Mouse (Mus musculus): ENCODE data around the gene Heatr4. TPM values are rescaled to one million over a fixed set of nuclear protein-coding genes. Genes with fewer than 3 reads are reported as not detected.

The Heatr4 gene
- not detected in 2 replicates for polyA plus RNA-seq (2012; rRNA removed)

GRCm38 (mm10) chr12:83984752-83985151, at the start of gene Heatr4:
Heatr4 (minus strand) TSS chr12:83984852.

GRCm38 (mm10) chr12:84009171-84009965, 24.7 kb upstream of the Heatr4 start, which contains the start of gene Acot1:
Acot1 (plus strand) TSS chr12:84009490.

DNA sequence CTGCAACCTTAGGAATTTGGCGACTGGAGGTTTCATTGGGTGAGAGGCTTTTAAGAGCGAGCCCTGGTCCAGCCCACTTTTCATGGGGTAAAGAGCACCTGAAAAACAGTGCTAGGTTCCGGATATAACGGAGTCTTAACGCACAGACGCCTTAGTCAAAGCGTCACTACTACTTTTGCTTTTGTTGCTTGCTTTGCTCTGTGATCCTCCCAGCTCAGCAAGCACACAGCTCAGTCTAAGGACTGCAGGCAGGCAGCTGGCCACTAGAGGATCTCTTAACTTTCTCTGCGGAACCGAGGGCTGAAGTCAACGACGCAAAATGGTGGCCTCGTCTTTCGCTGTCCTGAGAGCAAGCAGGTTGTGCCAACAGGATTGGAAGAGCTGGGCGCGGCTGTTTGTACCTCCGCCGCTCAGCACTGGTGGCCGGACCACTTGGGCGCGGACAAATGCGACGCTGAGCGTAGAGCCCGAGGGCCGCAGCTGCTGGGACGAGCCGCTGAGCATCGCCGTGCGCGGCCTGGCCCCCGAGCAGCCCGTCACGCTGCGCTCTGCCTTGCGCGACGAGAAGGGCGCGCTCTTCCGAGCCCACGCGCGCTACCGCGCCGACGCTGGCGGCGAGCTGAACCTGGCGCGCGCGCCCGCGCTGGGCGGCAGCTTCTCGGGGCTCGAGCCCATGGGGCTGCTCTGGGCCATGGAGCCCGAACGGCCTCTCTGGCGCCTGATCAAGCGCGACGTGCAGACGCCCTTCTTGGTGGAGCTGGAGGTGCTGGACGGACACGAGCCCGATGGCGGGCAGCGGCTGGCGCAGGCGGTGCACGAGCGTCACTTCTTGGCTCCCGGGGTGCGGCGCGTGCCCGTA, 3.2 kb upstream of the Heatr4 start, which contains the start of gene Acot2:
Gene Acot2, plus strand, starts transcription at position 279 of the 859 bp plus-strand sequence.

DNA sequence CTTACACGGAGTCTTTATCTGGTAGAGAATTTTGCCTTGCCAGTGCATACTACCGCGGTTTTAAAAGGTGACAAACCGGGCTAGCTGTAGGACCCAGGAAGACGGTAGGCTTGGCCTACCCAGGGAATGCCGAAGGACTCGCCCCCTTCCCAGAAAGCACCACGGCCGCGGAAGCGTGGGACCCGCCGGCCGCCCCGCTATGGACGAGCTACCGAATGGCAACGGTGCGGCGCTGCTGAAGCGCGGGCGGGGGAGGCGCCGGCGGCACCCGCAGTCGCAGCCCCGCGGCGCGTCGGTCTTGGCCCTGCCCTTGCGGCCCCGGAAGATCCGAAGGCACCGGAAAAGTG, 34.2 kb downstream of the Heatr4 start, which contains the start of gene Riox1:
Gene Riox1, plus strand, starts transcription at position 116 of the 347 bp plus-strand sequence.

DNA sequence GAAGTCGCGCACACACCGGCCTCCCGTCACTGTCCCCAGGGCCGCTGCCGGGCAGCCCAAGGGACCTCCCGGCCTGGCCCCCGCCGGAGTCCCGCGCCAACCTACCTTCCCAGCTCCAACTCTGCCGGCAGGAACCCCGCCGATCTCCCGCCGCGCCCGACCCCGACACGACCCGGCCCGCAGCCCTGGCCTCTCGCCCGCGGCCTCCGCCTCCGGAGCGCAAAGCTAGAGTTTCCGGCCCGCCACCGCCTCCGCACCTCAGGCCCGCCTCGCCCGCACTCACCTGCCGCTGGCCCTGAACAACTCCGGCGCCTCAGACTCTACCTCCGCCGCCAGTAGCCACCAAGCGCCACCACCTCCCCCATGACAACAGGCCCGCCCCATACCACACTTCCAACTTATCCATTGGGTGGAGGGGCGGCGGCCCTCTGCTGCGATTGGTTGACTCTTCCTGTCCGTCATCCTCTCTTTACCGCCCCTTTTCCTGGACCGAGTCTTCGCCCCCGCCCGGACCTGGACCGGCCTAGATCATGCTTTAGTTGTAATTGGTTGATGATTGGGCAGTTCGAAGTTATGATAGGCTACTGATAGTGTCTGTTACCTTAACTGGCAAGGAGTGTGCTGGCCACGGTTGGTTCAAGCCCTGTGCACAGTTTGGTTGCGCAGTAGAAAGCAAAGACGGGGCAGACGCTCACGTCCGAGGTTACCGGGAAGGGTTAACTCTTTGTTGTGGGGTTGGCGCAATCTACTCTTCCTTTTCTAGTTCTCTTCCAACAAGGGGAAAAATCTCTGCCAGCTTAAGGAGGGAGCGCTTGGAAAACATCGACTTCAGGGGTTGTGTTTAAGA, 62.9 kb downstream of the Heatr4 start, which contains the start of gene Numb:
Gene Numb, minus strand, starts transcription at position 400 of the 847 bp plus-strand sequence.

Other genes with a start within 250 kb of the Heatr4 start
- 0.90 and 1.1 TPM in 2 replicates for gene Papln, start 221.2 kb downstream of the Heatr4 start, polyA plus RNA-seq (2012; rRNA removed)
- gene Numb, start 62.9 kb downstream of the Heatr4 start, polyA plus RNA-seq (2012; rRNA removed) = 11.8 and 13.5 TPM in 2 replicates
- 6.0 and 7.4 TPM in 2 replicates for gene Riox1, start 34.2 kb downstream of the Heatr4 start, polyA plus RNA-seq (2012; rRNA removed)
- gene Acot2, start 3.0 kb upstream of the Heatr4 start, polyA plus RNA-seq (2012; rRNA removed) = 2.5 and 3.4 TPM in 2 replicates
- gene Acot1, start 24.6 kb upstream of the Heatr4 start, polyA plus RNA-seq (2012; rRNA removed) = 11.4 and 16.9 TPM in 2 replicates
- 4.4 and 5.2 TPM in 2 replicates for gene Acot4, start 53.5 kb upstream of the Heatr4 start, polyA plus RNA-seq (2012; rRNA removed)
- not detected in 2 replicates for gene Gm49366, start 54.1 kb upstream of the Heatr4 start, polyA plus RNA-seq (2012; rRNA removed)
- gene Acot3, start 67.3 kb upstream of the Heatr4 start, polyA plus RNA-seq (2012; rRNA removed) = 2.4 and 2.8 TPM in 2 replicates
- not detected in 2 replicates for gene Acot5, start 84.5 kb upstream of the Heatr4 start, polyA plus RNA-seq (2012; rRNA removed)
- 0.87 and 0.93 TPM in 2 replicates for gene Acot6, start 115.8 kb upstream of the Heatr4 start, polyA plus RNA-seq (2012; rRNA removed)
- gene Dnal1, start 129.5 kb upstream of the Heatr4 start, polyA plus RNA-seq (2012; rRNA removed) = 0.40 and 0.42 TPM in 2 replicates
- gene Pnma1, start 163.6 kb upstream of the Heatr4 start, polyA plus RNA-seq (2012; rRNA removed) = 0.12 TPM in 2 replicates
- gene Elmsan1, start 234.0 kb upstream of the Heatr4 start, polyA plus RNA-seq (2012; rRNA removed) = 3.6 and 4.5 TPM in 2 replicates